Mouse (Mus musculus) midbrain, postnatal 0 days (tissue): Measurements from ENCODE around the gene Elovl5. TPM values are rescaled to one million over a fixed set of nuclear protein-coding genes. Genes with fewer than 3 reads are reported as not detected.

Source experiments
- ATAC-seq: fragments of 200-750 bp; cut with Nextera tagmentation; 2 replicates; pipeline ENCODE4 v1.8.0; 2017; ENCODE audit warnings: moderate number of reproducible peaks, mild to moderate bottlenecking, moderate TSS enrichment, moderate library complexity; ENCODE audit not compliant: low FRiP score
- DNase-seq: peaks from one replicate; pipeline ENCODE4 v3.0.0-alpha.2; 2015; ENCODE audit warnings: low spot score
- H3K27ac ChIP-seq: fragments of 300-500 bp; sonication (generic); 2 replicates; pipeline ENCODE4 v1.5.1; 2014; ENCODE audit warnings: low read depth, mild to moderate bottlenecking, low read length, mixed read lengths
- H3K27me3 ChIP-seq: fragments of 300-500 bp; sonication (generic); 2 replicates; pipeline ENCODE4 v1.6.1; 2014; ENCODE audit warnings: low read length, control low read depth, mixed read lengths; ENCODE audit not compliant: insufficient read depth
- H3K36me3 ChIP-seq: fragments of 300-500 bp; sonication (generic); 2 replicates; pipeline ENCODE4 v1.6.1; 2014; ENCODE audit warnings: low read length, control low read depth, mixed read lengths; ENCODE audit not compliant: insufficient read depth
- H3K4me1 ChIP-seq: fragments of 300-500 bp; sonication (generic); 2 replicates; pipeline ENCODE4 v1.6.1; 2014; ENCODE audit warnings: mild to moderate bottlenecking, control low read depth, antibody characterized with exemption, low read length, mixed read lengths; ENCODE audit not compliant: insufficient read depth
- H3K4me2 ChIP-seq: fragments of 300-500 bp; sonication (generic); 2 replicates; pipeline ENCODE4 v1.6.1; 2014; ENCODE audit warnings: low read depth, mild to moderate bottlenecking, low read length, mixed read lengths; ENCODE audit not compliant: poor library complexity, severe bottlenecking
- H3K4me3 ChIP-seq: fragments of 300-500 bp; sonication (generic); 2 replicates; pipeline ENCODE4 v1.5.1; 2014; ENCODE audit warnings: low read depth, mild to moderate bottlenecking, low read length, moderate library complexity
- H3K9ac ChIP-seq: fragments of 300-500 bp; sonication (generic); replicated peaks from 2 replicates; pipeline ENCODE4 v1.6.1; 2014; ENCODE audit warnings: mild to moderate bottlenecking, low read length, moderate library complexity, mixed read lengths; ENCODE audit not compliant: poor library complexity, severe bottlenecking
- H3K9me3 ChIP-seq: fragments of 300-500 bp; sonication (generic); 2 replicates; pipeline ENCODE4 v1.6.1; 2016; ENCODE audit warnings: low read length, control low read depth
- CTCF ChIP-seq: IDR thresholded peaks from 2 replicates; pipeline ENCODE4 v1.5.1; 2016; ENCODE audit warnings: antibody characterized with exemption, mild to moderate bottlenecking
- WGBS: fragments of 180-500 bp; shearing (Covaris S2); extraction: QIAGEN DNeasy Blood & Tissue Kit; methylation state at CpG from one replicate; pipeline ENCODE4 v1.1.7; 2014; 5-methylcytosine and 5-hydroxymethylcytosine counted together
- polyA plus RNA-seq: library from polyadenylated mRNA; unstranded; fragments of >200 nt; fragmentation: Nextera tagmentation; extraction: Ambion mirVana; gene quantifications from 2 replicates; pipeline ENCODE4 v1.2.1, GENCODE M21; 2015
- total RNA-seq: library from RNA; depleted of rRNA; stranded (reverse); fragments of >200 nt; gene quantifications from 2 replicates; pipeline ENCODE4 v1.2.3, GENCODE M21; 2014; rRNA removed

Gene Elovl5
- total RNA-seq (79.4 and 80.0 TPM in 2 replicates), polyA plus RNA-seq (58.4 and 59.2 TPM in 2 replicates)

- DNase-seq (peak; percentile 99), ATAC-seq (peak; percentile 97)
- peak within 1 kb of the TSS; percentile 83 for H3K4me2 ChIP-seq
- H3K36me3 ChIP-seq, result no peaks in the 10 kb centered on the region
- peak within 1 kb of the TSS; percentile 91 for H3K27ac ChIP-seq
- H3K4me1 ChIP-seq, result peaks cover 5% of the 10 kb centered on the region; the same call in 1 of the 2 replicates
- WGBS, result under 1% methylated on average over 42 of the region's 42 CpGs
- H3K4me3 ChIP-seq, result peak within 1 kb of the TSS; percentile 97
- H3K9me3 ChIP-seq, result no peaks in the 10 kb centered on the region
- TF ChIP-seq CTCF, result no peak
- peak within 1 kb of the TSS; percentile 82 for H3K9ac ChIP-seq
- no peaks in the 10 kb centered on the region for H3K27me3 ChIP-seq
Measured at GRCm38 (mm10) chr9:77917074-77917621, at the start of gene Elovl5. Gene Elovl5, plus strand, starts transcription at chr9:77917364.

DNA sequence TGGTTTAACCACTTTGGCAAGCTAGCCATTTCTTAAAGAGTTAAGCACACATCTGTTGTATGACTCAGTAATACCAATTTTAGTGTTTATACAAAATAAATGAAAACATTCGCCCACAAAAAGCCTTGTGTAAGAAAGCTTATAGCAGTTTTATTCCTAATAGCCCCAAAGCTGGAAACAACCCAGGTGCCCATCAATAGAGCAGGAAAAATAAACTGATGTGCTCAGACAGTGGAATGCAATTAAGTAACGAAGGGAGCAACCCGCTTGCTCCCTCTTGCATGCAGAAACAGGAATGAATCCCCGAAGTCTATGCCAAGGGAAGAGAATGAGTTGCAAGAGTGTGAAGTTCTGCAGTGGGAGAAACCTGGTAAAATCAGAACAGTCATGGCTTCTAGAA lies 25.7 kb upstream of the Elovl5 start:
- no peak overlapping the region for H3K4me3 ChIP-seq
- TF ChIP-seq CTCF, result no peak
- no peaks in the 10 kb centered on the region for H3K36me3 ChIP-seq
- H3K4me2 ChIP-seq, result no peak overlapping the region
- no peak overlapping the region for H3K27ac ChIP-seq
- 82% methylated on average over 4 of the region's 4 CpGs for WGBS
- no peaks in the 10 kb centered on the region for H3K9me3 ChIP-seq
- H3K27me3 ChIP-seq, result no peaks in the 10 kb centered on the region
- DNase-seq (no peak), ATAC-seq (no peak)
- H3K4me1 ChIP-seq, result no peaks in the 10 kb centered on the region
- H3K9ac ChIP-seq, result no peak overlapping the region

DNA sequence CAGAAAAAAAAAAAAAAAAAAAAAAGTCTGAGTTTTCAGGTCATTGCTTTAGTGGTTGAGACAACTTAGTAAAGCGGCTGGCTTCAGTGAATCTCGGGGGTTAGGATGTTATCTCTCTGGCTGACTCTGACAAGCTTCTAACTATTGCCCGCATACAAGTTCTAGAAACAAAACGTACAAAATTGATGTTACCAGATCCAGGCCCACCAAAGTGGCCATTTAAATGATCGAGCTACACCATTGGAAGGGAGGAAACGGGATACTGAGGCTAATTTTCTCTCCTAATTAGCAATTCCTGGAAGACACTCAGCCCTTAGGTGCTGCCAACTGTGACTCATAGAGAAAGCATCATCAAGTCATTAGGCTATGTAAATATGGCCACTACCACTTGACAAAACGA lies 18.6 kb upstream of the Elovl5 start:
- H3K9ac ChIP-seq, result no peak overlapping the region
- 81% methylated on average over 7 of the region's 7 CpGs for WGBS
- H3K4me1 ChIP-seq, result no peaks in the 10 kb centered on the region
- H3K9me3 ChIP-seq, result no peaks in the 10 kb centered on the region
- ATAC-seq (no peak), DNase-seq (no peak)
- no peak overlapping the region for H3K27ac ChIP-seq
- no peak for TF ChIP-seq CTCF
- H3K36me3 ChIP-seq, result no peaks in the 10 kb centered on the region
- no peak overlapping the region for H3K4me2 ChIP-seq
- H3K27me3 ChIP-seq, result no peaks in the 10 kb centered on the region
- H3K4me3 ChIP-seq, result no peak overlapping the region

- Histone ChIP-seq H3K4me1 (no peaks in the 10 kb centered on the region), H3K4me3 (no peak overlapping the region), H3K27me3 (no peaks in the 10 kb centered on the region), H3K9me3 (no peaks in the 10 kb centered on the region), H3K4me2 (no peak overlapping the region), H3K27ac (no peak overlapping the region), H3K9ac (no peak overlapping the region), H3K36me3 (no peaks in the 10 kb centered on the region)
- TF ChIP-seq CTCF, result no peak
- WGBS, result 90% methylated on average over 2 of the region's 2 CpGs
- DNase-seq (no peak), ATAC-seq (no peak)
Measured at GRCm38 (mm10) chr9:77904133-77904532, 13.0 kb upstream of the Elovl5 start.

- H3K27ac ChIP-seq, result peak overlapping the region; percentile 86
- H3K27me3 ChIP-seq, result no peaks in the 10 kb centered on the region
- H3K4me1 ChIP-seq, result no peaks in the 10 kb centered on the region
- DNase-seq (no peak), ATAC-seq (peak; percentile 10; the same call in 1 of the 2 replicates)
- WGBS, result 12% methylated on average over 10 of the region's 10 CpGs
- H3K4me2 ChIP-seq, result peak overlapping the region; percentile 64
- H3K9ac ChIP-seq, result peak overlapping the region; percentile 74
- H3K9me3 ChIP-seq, result no peaks in the 10 kb centered on the region
- no peak for TF ChIP-seq CTCF
- H3K36me3 ChIP-seq, result no peaks in the 10 kb centered on the region
- peak overlapping the region; percentile 57 for H3K4me3 ChIP-seq
Measured at GRCm38 (mm10) chr9:77909572-77910269, 7.4 kb upstream of the Elovl5 start.
